Mouse (Mus musculus): ENCODE results near the gene Peli1.

- TF ChIP-seq CTCF (conservative IDR thresholded peaks at IDR 0.05; ENCODE audit: low read length) (no peak), NANOG (IDR thresholded peaks at IDR 0.05; ENCODE audit: borderline replicate concordance, low read length) (no peak), POU5F1 (IDR thresholded peaks at IDR 0.05; ENCODE audit: borderline replicate concordance, low read length) (no peak)
Measured at GRCm38 (mm10) chr11:21114516-21114915, 23.4 kb downstream of the Peli1 start.
